Mouse (Mus musculus): ENCODE data around the gene Tgm7. TPM values are rescaled to one million over a fixed set of nuclear protein-coding genes. Genes with fewer than 3 reads are reported as not detected.

Gene Tgm7
- polyA plus RNA-seq, 1 experiment from 2014 or later: not detected

DNA sequence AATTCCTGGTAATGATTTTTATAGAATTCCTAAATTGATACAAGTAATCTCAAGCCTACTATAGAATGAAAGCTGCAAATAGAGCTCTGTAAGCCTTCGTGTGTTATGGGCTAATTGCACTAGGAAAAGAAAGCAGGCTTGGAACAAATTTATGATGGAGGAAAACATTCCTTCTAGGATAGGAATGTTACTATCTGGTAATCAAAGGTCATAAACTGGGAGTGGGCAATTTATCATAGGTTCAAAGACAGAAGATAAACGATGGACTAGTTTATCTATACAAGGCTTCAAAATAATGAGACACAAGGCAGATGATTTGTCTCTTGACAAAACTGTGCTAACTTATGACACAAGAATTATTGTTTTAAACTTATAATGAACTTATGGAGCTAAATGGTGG, 48.3 kb downstream of the Tgm7 start:
- WGBS: 57% methylated on average over 2 of the region's 2 CpGs
- TF ChIP-seq EP300 (IDR thresholded peaks at IDR 0.05) (no peak), CTCF (IDR thresholded peaks at IDR 0.05) (no peak)
- Histone ChIP-seq H3K9ac (replicated peaks; ENCODE audit: low read depth) (no peak overlapping the region), H3K4me1 (ENCODE audit: insufficient read depth, low read depth, low read length) (no peaks in the 10 kb centered on the region), H3K36me3 (ENCODE audit: insufficient read depth, low read length) (no peaks in the 10 kb centered on the region), H3K9me3 (ENCODE audit: low read length) (no peaks in the 10 kb centered on the region), H3K27ac (ENCODE audit: low read length) (no peak overlapping the region), H3K4me3 (ENCODE audit: low read depth, low read length) (no peak overlapping the region), H3K27me3 (replicated peaks; ENCODE audit: insufficient read depth, low read length) (no peaks in the 10 kb centered on the region), H3K4me2 (replicated peaks; ENCODE audit: low read depth, low read length) (no peak overlapping the region)
- DNase-seq (ENCODE audit: low spot score): no peak
- no peak for ATAC-seq

DNA sequence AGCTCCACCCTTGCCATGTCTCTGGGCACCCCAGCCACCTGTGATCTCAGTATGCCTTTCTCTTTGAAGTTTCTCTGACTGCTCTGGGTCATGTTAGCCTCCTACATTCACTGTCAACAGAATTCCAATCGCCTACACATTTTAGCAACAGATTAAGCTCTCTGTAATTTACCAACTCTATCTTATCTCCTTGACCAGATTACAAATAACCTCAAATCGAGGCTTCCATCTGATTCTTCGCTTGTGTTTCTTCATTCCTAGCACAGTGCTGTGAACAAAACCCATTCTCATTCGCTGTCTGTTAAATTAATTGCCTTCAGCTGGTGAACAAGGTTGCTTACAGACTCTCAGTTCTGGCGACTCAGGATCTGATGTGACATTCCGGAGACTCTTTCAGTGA, 51.6 kb downstream of the Tgm7 start:
- Histone ChIP-seq H3K4me2 (replicated peaks; ENCODE audit: low read depth, low read length) (no peak overlapping the region), H3K27ac (ENCODE audit: low read length) (no peak overlapping the region), H3K9ac (replicated peaks; ENCODE audit: low read depth) (no peak overlapping the region), H3K4me1 (ENCODE audit: insufficient read depth, low read depth, low read length) (no peaks in the 10 kb centered on the region), H3K36me3 (ENCODE audit: insufficient read depth, low read length) (no peaks in the 10 kb centered on the region), H3K27me3 (replicated peaks; ENCODE audit: insufficient read depth, low read length) (no peaks in the 10 kb centered on the region), H3K9me3 (ENCODE audit: low read length) (no peaks in the 10 kb centered on the region), H3K4me3 (ENCODE audit: low read depth, low read length) (no peak overlapping the region)
- no peak for DNase-seq (ENCODE audit: low spot score)
- WGBS: 51% methylated on average over 6 of the region's 6 CpGs
- TF ChIP-seq CTCF (IDR thresholded peaks at IDR 0.05) (no peak), EP300 (IDR thresholded peaks at IDR 0.05) (no peak)
- no peak for ATAC-seq

DNA sequence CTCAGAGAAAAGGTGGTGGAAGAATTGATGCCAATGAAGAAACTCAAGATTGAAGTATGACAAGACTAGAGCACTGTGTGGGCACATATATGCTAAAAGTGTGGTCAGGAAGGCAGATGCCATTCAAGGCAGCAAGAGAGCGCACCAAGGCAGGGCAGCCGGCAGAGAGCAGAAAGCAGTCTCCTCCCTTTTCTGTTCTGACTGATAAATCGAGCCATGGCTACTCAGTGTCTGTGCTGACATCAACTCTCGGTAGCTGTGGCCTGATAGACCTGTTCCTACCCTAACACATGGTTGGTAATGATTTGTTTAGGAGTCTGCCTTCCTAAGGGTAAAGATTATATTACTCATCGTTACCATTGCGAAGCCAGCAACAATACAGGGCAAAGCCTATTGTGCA, 53.7 kb downstream of the Tgm7 start:
- DNase-seq (ENCODE audit: low spot score) (no peak), ATAC-seq (no peak)
- H3K27me3 ChIP-seq (replicated peaks; ENCODE audit: insufficient read depth, low read length): no peaks in the 10 kb centered on the region
- no peaks in the 10 kb centered on the region for H3K36me3 ChIP-seq (ENCODE audit: insufficient read depth, low read length)
- no peak overlapping the region for H3K27ac ChIP-seq (ENCODE audit: low read length)
- no peak overlapping the region for H3K9ac ChIP-seq (replicated peaks; ENCODE audit: low read depth)
- no peak overlapping the region for H3K4me2 ChIP-seq (replicated peaks; ENCODE audit: low read depth, low read length)
- H3K4me3 ChIP-seq (ENCODE audit: low read depth, low read length): no peak overlapping the region
- no peak for TF ChIP-seq EP300 (IDR thresholded peaks at IDR 0.05)
- TF ChIP-seq CTCF (IDR thresholded peaks at IDR 0.05): no peak
- 79% methylated on average over 6 of the region's 6 CpGs for WGBS
- H3K9me3 ChIP-seq (ENCODE audit: low read length): no peaks in the 10 kb centered on the region
- no peaks in the 10 kb centered on the region for H3K4me1 ChIP-seq (ENCODE audit: insufficient read depth, low read depth, low read length)

DNA sequence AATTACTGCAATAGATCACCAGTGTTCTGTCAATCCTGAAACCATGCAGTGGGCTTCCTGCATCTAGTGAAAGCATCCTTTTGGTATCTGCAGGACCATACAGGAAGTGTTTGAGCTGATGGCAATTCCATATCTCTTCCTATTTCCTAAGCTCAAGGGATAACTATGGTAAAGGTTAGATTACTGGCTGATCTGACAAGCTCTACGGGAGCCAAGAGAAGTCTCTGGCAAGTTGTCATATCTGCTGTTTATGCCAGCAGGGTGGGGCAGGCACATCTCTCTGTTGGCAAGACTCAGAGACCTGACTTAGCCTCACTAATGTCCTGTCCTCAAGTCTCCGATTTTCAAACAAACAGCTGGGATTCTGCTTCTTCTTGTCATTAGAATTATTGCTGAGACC, 55.5 kb downstream of the Tgm7 start:
- ATAC-seq: no peak
- no peaks in the 10 kb centered on the region for H3K36me3 ChIP-seq (ENCODE audit: insufficient read depth, low read length)
- no peaks in the 10 kb centered on the region for H3K9me3 ChIP-seq (ENCODE audit: low read length)
- H3K4me2 ChIP-seq (replicated peaks; ENCODE audit: low read depth, low read length): no peak overlapping the region
- DNase-seq (ENCODE audit: low spot score): no peak
- H3K9ac ChIP-seq (replicated peaks; ENCODE audit: low read depth): no peak overlapping the region
- 42% methylated on average over 2 of the region's 2 CpGs for WGBS
- no peak for TF ChIP-seq EP300 (IDR thresholded peaks at IDR 0.05)
- H3K27me3 ChIP-seq (replicated peaks; ENCODE audit: insufficient read depth, low read length): no peaks in the 10 kb centered on the region
- H3K27ac ChIP-seq (ENCODE audit: low read length): no peak overlapping the region
- no peaks in the 10 kb centered on the region for H3K4me1 ChIP-seq (ENCODE audit: insufficient read depth, low read depth, low read length)
- H3K4me3 ChIP-seq (ENCODE audit: low read depth, low read length): no peak overlapping the region

DNA sequence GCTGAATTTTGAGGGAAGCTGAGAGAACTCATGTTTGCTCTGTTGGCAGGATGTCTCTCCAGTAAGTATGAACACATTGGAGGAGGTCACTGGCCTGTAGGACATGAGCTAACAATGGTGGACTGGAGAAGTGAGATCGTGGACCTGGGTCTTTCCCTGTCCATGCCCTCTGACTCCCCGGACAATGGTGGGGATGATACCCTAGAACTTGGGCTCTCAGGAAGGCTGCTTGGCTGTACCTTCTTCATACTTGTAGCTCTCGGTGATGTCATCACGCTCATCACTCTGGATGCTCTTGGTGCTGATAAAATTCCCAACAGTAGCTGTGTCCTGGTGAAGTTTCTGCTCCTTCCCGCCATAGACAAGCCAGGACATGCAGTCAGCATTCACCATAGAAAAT, 57.4 kb downstream of the Tgm7 start:
- Histone ChIP-seq H3K9ac (replicated peaks; ENCODE audit: low read depth) (no peak overlapping the region), H3K4me1 (ENCODE audit: insufficient read depth, low read depth, low read length) (no peaks in the 10 kb centered on the region), H3K36me3 (ENCODE audit: insufficient read depth, low read length) (no peaks in the 10 kb centered on the region), H3K27me3 (replicated peaks; ENCODE audit: insufficient read depth, low read length) (no peaks in the 10 kb centered on the region), H3K4me3 (ENCODE audit: low read depth, low read length) (no peak overlapping the region), H3K4me2 (replicated peaks; ENCODE audit: low read depth, low read length) (no peak overlapping the region), H3K27ac (ENCODE audit: low read length) (no peak overlapping the region), H3K9me3 (ENCODE audit: low read length) (no peaks in the 10 kb centered on the region)
- 88% methylated on average over 5 of the region's 5 CpGs for WGBS
- no peak for DNase-seq (ENCODE audit: low spot score)
- TF ChIP-seq CTCF (IDR thresholded peaks at IDR 0.05) (no peak), EP300 (IDR thresholded peaks at IDR 0.05) (no peak)
- no peak for ATAC-seq

DNA sequence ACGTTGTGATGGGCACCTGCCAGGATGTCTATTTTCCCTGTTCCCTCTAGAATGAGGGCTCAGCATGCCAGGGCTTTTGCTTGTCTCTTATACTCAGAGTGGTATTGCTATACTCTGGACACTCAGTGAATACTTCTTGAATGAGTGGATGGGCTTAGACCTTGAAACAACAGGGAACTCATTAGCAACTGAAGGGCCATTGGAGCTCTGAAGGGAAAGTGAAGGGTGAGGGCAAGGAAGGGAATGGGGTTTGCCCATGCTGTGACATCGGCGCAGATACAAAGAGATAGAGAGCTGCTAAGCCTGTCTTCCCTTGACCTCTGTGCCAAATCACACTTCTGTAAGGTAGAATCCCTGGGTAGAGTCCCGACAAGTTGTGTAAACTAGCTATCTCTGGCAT, 63.9 kb downstream of the Tgm7 start:
- H3K9ac ChIP-seq (replicated peaks; ENCODE audit: low read depth): no peak overlapping the region
- no peak for TF ChIP-seq EP300 (IDR thresholded peaks at IDR 0.05)
- TF ChIP-seq CTCF (IDR thresholded peaks at IDR 0.05): no peak
- no peaks in the 10 kb centered on the region for H3K4me1 ChIP-seq (ENCODE audit: insufficient read depth, low read depth, low read length)
- ATAC-seq: no peak
- no peak overlapping the region for H3K4me2 ChIP-seq (replicated peaks; ENCODE audit: low read depth, low read length)
- H3K9me3 ChIP-seq (ENCODE audit: low read length): no peaks in the 10 kb centered on the region
- H3K27me3 ChIP-seq (replicated peaks; ENCODE audit: insufficient read depth, low read length): no peaks in the 10 kb centered on the region
- WGBS: 78% methylated on average over 4 of the region's 4 CpGs
- no peak for DNase-seq (ENCODE audit: low spot score)
- no peak overlapping the region for H3K27ac ChIP-seq (ENCODE audit: low read length)
- H3K4me3 ChIP-seq (ENCODE audit: low read depth, low read length): no peak overlapping the region
- no peaks in the 10 kb centered on the region for H3K36me3 ChIP-seq (ENCODE audit: insufficient read depth, low read length)

Other genes with a start within 250 kb of the Tgm7 start
- gene Ubr1, start 139.1 kb downstream of the Tgm7 start, polyA plus RNA-seq (2015; fragmentation: Nextera tagmentation; extraction: Ambion mirVana): 25.1 and 29.9 TPM in 2 replicates
- gene Tmem62, start 132.8 kb downstream of the Tgm7 start, polyA plus RNA-seq (2015; fragmentation: Nextera tagmentation; extraction: Ambion mirVana): 13.2 and 13.5 TPM in 2 replicates
- 55.6 and 56.8 TPM in 2 replicates for gene Ccndbp1, start 101.4 kb downstream of the Tgm7 start, polyA plus RNA-seq (2015; fragmentation: Nextera tagmentation; extraction: Ambion mirVana)
- 1.4 and 2.3 TPM in 2 replicates for gene Epb42, start 72.7 kb downstream of the Tgm7 start, polyA plus RNA-seq (2015; fragmentation: Nextera tagmentation; extraction: Ambion mirVana)
- gene Tgm5, start 24.0 kb downstream of the Tgm7 start, polyA plus RNA-seq (2015; fragmentation: Nextera tagmentation; extraction: Ambion mirVana): 0.07 TPM in 2 replicates
- gene Adal, start 30.6 kb upstream of the Tgm7 start, polyA plus RNA-seq (2015; fragmentation: Nextera tagmentation; extraction: Ambion mirVana): 12.7 and 13.5 TPM in 2 replicates
- 19.3 and 21.8 TPM in 2 replicates for gene Lcmt2, start 30.9 kb upstream of the Tgm7 start, polyA plus RNA-seq (2015; fragmentation: Nextera tagmentation; extraction: Ambion mirVana)
- gene Tubgcp4, start 60.9 kb upstream of the Tgm7 start, polyA plus RNA-seq (2015; fragmentation: Nextera tagmentation; extraction: Ambion mirVana): 18.6 and 22.0 TPM in 2 replicates
- gene Zscan29, start 61.3 kb upstream of the Tgm7 start, polyA plus RNA-seq (2015; fragmentation: Nextera tagmentation; extraction: Ambion mirVana): 7.8 and 8.6 TPM in 2 replicates
- 9.8 and 16.6 TPM in 2 replicates for gene Trp53bp1, start 161.6 kb upstream of the Tgm7 start, polyA plus RNA-seq (2015; fragmentation: Nextera tagmentation; extraction: Ambion mirVana)
- 1.3 and 1.9 TPM in 2 replicates for gene Map1a, start 179.8 kb upstream of the Tgm7 start, polyA plus RNA-seq (2015; fragmentation: Nextera tagmentation; extraction: Ambion mirVana)
- 9.7 and 11.1 TPM in 2 replicates for gene Ppip5k1, start 245.6 kb upstream of the Tgm7 start, polyA plus RNA-seq (2015; fragmentation: Nextera tagmentation; extraction: Ambion mirVana)
- 35.1 and 37.3 TPM in 2 replicates for gene Ckmt1, start 247.9 kb upstream of the Tgm7 start, polyA plus RNA-seq (2015; fragmentation: Nextera tagmentation; extraction: Ambion mirVana)